Comparison of ENCODE assay signal across 8 mouse cellular contexts in genomic region chr13:49374304-49374703, GRCm38 (mm10).
"Had no signal": no experiment of that assay in that cellular context is flagged by ENCODE, and none has a peak within 500 bp of the region (broad histone marks: within the 10 kb centered on the region; RNA-seq: fewer than 3 reads in every experiment).

No protein-coding gene starts in this region.

- H3K4me2 ChIP-seq: limb, embryonic 13.5 days; liver, embryonic 12.5 days; lung, embryonic 14.5 days had no signal

- H3K27ac ChIP-seq: limb, embryonic 13.5 days; liver, embryonic 12.5 days; midbrain, embryonic 10.5 days had no signal

- H3K27me3 ChIP-seq: limb, embryonic 13.5 days; liver, embryonic 12.5 days had no signal

- H3K9ac ChIP-seq: limb, embryonic 13.5 days; liver, embryonic 12.5 days; lung, embryonic 14.5 days had no signal

- ATAC-seq: liver, embryonic 12.5 days had no signal

- H3K9me3 ChIP-seq: limb, embryonic 13.5 days; liver, embryonic 12.5 days; midbrain, embryonic 10.5 days had no signal

- H3K4me3 ChIP-seq: limb, embryonic 13.5 days; liver, embryonic 12.5 days; midbrain, embryonic 10.5 days had no signal

- DNase-seq: left cerebral cortex, postnatal 4 days; lung, embryonic 14.5 days; midbrain, embryonic 14.5 days; right cerebral cortex, postnatal 14 days; thymus, postnatal 36 days had no signal
